Mouse (Mus musculus) hindlimb bud, embryonic 11.5 days (tissue): ENCODE measurements at regions not wholly inside any gene's neighbourhood (a gene's known extent, or its start where the extent isn't known, plus 50 kb on each side); places are given as distances from the start of the nearest gene placed in this dataset.

Experiments used
- DNase-seq: peaks from one replicate; pipeline ENCODE4 v3.0.0-alpha.2; 2012; ENCODE audit warnings: low read depth, low spot score; ENCODE audit errors: extremely low spot score

DNA sequence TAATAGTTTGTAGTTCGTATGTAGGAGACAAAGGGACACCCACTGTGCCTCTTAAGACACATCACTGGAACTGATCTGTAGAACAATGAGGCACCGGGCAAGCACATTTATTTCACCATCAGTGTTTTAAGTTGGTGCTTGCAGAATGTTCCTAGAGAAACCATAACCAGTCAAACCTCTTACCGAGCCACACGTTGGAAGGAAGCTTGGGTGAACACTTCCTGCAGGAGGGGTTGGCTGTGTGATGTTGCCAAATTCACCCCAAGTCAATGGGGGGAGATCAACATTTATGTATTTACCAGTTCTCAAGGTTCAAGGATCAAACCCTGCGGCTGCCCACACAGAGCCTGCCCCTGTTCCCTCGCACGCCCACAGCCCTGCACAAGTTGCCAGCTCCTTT is 214.0 kb upstream of the A230072I06Rik start:
- no peak for DNase-seq

- no peak for DNase-seq
These were observed 212.2 kb upstream of the A230072I06Rik start for GRCm38 (mm10) chr8:12066454-12066853.

DNA sequence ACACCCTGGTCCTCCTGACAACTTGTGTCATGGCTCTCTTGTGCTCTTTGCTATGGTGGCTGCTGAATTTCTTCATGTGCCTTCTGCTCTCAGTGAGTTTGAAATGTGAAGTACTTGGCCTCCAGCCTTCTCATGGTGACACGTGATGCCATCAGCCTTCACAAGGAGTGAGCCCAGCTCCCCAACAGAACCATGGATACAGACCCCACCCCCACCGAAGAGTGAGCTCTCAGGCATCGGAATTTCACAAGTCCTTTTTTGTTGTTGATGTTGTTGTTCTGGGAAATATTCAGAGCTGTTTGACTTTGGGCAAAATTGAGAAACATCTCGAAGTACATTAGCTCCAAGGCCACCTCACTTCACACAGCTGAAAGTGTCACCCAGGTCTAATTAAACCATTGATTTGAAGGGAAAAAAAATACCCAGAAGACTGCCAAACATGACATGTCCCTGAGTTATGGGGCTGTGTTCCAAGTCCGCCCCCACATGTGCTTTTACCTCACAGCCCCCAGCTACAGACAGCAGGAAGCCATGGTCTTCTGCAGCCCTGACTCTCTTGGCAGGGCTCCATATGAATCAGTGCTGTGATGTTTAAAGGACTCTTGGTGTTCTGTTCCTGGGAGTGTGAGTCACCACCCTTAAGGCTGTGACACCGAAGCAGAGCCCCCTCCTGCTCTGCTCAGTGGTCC is 205.2 kb upstream of the A230072I06Rik start:
- no peak for DNase-seq

- no peak for DNase-seq
These were observed 202.7 kb upstream of the A230072I06Rik start for GRCm38 (mm10) chr8:12075943-12076342.

DNA sequence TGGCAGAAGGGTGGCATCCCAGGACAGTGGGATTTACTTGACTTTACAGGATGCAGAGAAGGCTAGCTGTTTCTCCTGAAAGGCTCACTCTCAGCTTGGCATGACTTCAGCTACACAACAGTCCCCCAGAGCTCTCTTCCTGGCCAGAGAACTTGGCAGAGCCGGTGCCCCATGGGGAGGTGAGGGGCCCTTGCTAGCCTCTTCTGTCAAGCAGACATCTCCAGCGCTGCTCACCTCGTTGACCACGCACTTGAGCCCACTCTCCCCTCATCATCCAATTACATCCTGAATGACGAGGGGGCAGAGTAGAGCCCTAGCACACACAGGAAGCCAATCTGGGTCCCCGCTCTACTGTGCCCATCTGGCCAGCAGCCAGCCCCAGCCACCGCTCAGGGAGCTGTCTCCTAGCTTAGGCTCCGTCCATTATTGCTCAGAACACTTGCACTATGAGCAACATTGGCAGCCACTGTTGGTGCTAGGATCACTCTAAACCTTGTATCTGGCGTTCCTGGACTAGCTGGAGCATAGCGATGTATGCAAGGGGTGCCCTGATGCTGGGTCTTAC is 201.7 kb upstream of the A230072I06Rik start:
- DNase-seq = no peak

DNA sequence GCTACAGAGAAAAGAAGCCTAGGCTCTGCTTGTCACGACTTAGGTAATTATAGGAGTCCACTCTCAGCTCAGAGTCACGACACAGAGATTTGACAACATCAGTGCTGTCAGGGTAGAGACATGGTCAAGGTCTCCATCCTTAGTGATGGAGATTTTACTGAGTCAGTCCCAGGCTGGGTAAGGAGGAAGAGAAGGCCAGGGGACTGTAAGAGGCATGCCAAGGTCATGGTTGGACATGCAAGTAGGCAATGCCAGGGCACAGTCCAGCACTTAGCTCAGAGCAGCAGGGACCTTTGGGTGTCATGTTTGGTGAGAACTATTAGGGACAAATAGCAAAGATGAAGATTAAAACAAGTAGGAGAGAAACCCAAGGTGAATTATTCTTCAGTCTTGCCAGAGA is 200.7 kb upstream of the A230072I06Rik start:
- DNase-seq = no peak

GRCm38 (mm10) chr8:12078679-12079566 is 199.7 kb upstream of the A230072I06Rik start:
- DNase-seq = no peak

GRCm38 (mm10) chr8:12081536-12081935 is 197.1 kb upstream of the A230072I06Rik start:
- no peak for DNase-seq

GRCm38 (mm10) chr8:12087192-12087800 is 191.3 kb upstream of the A230072I06Rik start:
- DNase-seq = no peak

- no peak for DNase-seq
These were observed 178.5 kb upstream of the A230072I06Rik start for GRCm38 (mm10) chr8:12100145-12100544.

DNA sequence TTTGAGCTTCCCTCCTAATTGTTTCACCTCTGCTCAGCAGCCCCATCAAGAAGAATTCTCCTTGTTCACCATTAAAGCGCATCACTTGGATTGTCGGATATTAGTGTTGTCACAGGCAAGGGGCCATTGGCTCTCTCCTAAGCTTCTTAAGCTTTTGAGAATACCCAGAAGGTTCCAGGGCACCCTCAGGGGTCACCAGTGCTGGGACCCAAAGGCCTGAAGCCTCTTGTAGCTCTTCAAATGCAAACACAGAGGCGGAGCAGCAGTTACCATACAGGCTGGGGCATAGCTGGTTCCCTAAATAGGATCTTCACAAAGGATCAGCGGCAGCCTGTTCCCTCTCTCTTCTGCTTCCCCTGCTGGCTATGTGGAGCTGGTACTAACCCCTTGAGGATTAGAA is 175.3 kb upstream of the A230072I06Rik start:
- no peak for DNase-seq

- no peak for DNase-seq
These were observed 173.3 kb upstream of the A230072I06Rik start for GRCm38 (mm10) chr8:12105106-12105901.

DNA sequence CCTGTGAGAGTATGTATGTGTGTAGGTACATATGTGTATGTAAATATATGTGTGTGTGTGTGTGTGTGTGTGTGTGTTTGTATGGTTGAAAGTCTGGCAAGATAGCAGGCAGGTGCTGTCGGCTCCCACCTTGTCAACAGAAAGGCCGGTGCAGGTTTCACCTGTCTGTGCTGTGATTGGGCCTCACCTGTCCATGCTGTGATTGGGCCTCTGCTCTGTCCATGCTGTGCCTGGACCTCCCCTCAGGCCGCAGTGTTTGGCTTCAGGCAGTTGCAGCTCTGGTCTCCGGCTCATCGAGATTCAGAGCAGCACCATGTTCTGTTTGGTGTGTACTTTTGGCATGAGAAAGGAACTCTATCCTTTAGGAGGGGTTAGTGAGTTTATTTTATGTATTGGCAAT is 170.0 kb upstream of the A230072I06Rik start:
- DNase-seq = no peak

- DNase-seq = no peak
These were observed 167.0 kb upstream of the A230072I06Rik start for GRCm38 (mm10) chr8:12111626-12112025.

GRCm38 (mm10) chr8:12113023-12113422 is 165.6 kb upstream of the A230072I06Rik start:
- DNase-seq = no peak

DNA sequence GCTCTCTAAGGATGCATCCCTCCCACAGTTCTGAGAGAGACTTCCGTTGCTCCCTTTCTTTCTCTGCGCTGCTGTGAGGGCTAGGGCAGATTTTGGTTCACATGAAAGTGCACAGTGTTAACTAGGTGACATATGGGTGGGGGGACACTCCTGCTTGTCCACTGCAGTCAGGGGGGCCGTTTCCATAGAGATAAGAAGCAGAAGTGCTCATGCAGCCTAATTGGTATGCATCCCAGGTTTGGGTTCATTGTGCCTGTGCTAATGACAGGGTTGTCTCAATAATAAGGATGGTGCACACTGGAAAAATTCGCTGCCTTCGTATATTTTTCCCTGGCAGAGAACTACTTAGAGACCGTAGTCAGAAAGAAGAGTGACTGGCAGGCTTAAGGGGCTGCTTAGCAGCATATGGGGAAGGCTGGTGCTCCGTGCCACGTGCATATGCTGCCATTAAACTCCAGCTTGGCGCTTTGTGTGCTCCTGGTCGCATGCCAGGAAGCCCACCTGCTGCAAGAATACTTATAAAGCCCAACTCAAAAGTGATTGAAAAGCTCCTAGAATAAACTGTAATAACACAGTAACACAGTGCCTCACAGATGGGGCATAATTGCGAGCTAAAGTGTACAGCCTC is 152.1 kb upstream of the A230072I06Rik start:
- no peak for DNase-seq

GRCm38 (mm10) chr8:12127106-12127800 is 151.4 kb upstream of the A230072I06Rik start:
- no peak for DNase-seq

GRCm38 (mm10) chr8:12127801-12128490 is 150.7 kb upstream of the A230072I06Rik start:
- DNase-seq = no peak

DNA sequence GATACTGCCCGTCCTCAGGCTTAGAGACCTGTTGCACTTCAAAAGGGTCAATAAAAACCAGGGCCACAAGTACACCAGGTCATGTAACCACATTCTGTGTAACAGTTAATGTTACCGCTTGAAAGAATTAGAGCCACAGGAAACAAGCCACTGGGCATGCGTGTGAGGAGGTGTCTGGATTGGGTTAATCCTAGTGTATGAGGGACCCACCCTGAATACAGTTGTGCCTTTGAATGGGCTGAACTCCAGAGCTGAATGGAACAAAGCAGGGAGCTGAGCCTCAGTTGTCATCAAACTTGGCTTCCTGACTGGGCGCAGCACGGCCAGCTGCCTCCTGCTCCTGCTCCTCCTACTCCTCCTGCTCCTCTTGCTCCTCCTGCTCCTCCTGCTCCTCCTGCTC is 148.0 kb upstream of the A230072I06Rik start:
- no peak for DNase-seq
